Mouse (Mus musculus) gastrocnemius, postnatal 10 days (tissue): ENCODE results near the gene Hexim2. TPM values are rescaled to one million over a fixed set of nuclear protein-coding genes. Genes with fewer than 3 reads are reported as not detected.

Source experiments
- DNase-seq: peaks from one replicate; pipeline ENCODE4 v3.0.0; 2021; ENCODE audit warnings: mixed read lengths
- total RNA-seq, 2 experiments: library from RNA; stranded (reverse); gene quantifications; 2 replicates each; pipeline ENCODE4 v1.2.3; 2021

The Hexim2 gene
- total RNA-seq, 2 experiments from 2014 or later: 5.8 to 6.7 TPM

GRCm38 (mm10) chr11:103111881-103112551, 20.2 kb upstream of the Hexim2 start:
- peak; percentile 77 for DNase-seq

DNA sequence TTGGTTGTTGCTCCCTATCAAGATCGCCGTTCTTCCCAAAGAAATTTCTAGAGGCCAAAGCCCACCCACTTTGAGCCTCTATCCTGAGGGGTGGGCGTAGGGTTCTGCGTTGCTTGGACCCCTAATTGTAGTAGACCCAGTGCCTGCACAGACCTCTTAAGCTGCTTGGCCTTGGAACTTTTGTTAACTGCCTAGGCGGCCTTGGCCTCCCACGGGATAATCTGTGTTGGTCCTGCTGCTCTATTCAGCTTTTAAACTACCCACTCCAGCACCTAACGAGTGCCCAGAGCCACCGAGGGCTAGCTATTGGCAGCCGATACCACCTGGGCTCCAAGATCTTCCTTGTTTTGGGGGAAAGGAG, 19.7 kb upstream of the Hexim2 start:
- DNase-seq: no peak

DNA sequence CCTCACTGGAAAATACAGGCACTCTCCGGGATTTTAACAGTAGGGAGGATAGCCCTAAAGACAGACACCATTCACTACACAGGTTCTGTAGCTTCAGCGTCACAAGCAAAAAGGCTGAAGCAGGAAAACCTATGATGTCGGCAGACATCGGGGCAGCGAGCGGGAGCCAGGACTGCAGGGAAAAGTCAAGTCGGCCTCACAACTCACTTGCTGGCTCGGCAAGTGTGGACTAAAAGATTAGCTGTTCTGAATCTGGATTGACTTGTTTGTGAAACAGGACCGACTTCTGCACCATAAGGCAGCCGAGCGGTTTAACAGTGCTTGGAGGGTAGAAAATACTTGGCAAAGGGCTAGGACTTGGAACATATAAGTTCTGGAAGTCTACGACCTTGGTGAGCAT, 19.2 kb upstream of the Hexim2 start:
- DNase-seq: no peak

- no peak for DNase-seq
Measured at GRCm38 (mm10) chr11:103113771-103114170, 18.5 kb upstream of the Hexim2 start.

- no peak for DNase-seq
Measured at GRCm38 (mm10) chr11:103114270-103114943, 17.8 kb upstream of the Hexim2 start.

DNA sequence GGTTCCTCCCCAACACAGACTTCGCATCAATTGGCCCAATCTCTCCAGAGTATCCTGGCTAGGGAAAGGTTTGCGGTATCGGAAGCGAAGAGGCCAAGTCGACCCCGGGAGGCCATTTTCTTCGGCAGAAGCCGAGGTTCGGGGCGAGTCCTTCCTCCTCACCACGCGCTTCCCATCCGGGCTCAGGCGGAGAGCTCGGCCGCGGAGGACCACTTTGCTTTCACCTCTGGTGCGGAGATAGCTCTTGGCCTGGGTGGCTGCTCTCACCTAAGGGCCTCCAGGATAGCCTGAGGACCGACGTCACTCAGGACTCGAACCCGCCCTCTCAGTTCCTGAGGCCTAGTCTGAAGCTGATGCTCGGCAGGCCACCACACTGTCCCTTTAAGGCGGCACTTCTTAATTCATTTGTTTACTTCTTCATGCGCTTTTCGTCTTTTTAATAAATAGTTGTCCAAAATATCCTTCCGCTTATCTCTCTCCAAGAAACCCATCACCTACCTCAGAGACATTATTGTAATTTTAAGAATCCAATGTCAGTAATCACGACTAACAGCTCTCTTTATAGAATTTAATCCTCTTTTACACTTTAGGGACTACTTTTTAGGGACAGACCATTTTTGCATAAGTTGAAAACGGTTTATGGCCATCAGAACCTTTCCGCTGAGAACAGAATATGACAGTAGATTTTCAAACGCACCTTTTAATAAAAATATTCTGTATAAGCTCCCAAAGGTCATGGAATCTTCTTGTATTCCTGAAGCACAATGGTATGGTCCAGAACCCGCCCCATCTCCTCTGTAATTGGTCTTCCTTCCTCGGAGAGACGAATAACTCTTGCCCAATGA, 16.8 kb upstream of the Hexim2 start:
- peak; percentile 73 for DNase-seq

- peak; percentile 98 for DNase-seq
Measured at GRCm38 (mm10) chr11:103116008-103116818, 16.0 kb upstream of the Hexim2 start, which contains the start of gene Hexim1. Gene Hexim1 (plus strand): TSS chr11:103116231.

- DNase-seq: peak; percentile 72
Measured at GRCm38 (mm10) chr11:103116959-103117590, 15.2 kb upstream of the Hexim2 start.

GRCm38 (mm10) chr11:103117591-103118009, 14.6 kb upstream of the Hexim2 start:
- DNase-seq: no peak

DNA sequence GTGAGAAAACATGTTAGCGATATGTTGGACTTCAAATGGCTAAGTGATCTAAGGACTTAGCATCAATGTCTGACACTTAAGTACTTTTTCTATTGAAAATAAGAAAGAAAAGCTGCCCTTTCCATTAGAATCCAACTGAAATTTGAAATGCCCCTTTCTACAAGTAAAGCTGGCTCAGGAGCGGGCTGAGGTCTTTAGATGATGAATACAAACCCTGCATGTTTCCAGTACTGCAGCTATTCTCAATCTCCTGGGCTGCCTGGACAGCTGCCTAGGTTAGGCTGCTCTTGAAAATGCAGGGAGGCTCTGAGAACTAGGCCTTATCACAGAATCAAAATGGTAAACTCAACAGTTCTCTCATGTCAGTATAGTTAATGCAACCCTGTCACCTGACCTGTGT, 13.4 kb upstream of the Hexim2 start:
- no peak for DNase-seq

DNA sequence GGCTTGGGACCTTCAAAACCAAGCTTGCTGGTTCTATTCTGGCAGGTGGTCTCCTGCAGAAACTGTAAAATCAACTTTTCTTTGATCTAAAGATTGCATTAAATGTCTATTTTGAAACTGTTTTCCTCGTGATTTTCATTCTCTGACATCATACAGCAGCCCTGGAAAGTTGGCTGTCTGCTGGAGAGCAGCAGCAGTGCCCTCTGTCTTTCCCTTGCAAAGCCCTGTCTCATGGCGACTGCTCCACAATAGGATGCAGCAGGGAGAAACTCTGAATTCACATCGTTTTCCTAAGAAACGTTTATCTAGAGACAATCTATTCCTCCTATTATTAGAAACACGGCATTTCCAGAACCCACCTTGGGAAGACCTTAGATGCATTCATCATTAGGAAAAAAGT, 12.6 kb upstream of the Hexim2 start:
- DNase-seq: no peak

GRCm38 (mm10) chr11:103120315-103120714, 11.9 kb upstream of the Hexim2 start:
- DNase-seq: no peak

DNA sequence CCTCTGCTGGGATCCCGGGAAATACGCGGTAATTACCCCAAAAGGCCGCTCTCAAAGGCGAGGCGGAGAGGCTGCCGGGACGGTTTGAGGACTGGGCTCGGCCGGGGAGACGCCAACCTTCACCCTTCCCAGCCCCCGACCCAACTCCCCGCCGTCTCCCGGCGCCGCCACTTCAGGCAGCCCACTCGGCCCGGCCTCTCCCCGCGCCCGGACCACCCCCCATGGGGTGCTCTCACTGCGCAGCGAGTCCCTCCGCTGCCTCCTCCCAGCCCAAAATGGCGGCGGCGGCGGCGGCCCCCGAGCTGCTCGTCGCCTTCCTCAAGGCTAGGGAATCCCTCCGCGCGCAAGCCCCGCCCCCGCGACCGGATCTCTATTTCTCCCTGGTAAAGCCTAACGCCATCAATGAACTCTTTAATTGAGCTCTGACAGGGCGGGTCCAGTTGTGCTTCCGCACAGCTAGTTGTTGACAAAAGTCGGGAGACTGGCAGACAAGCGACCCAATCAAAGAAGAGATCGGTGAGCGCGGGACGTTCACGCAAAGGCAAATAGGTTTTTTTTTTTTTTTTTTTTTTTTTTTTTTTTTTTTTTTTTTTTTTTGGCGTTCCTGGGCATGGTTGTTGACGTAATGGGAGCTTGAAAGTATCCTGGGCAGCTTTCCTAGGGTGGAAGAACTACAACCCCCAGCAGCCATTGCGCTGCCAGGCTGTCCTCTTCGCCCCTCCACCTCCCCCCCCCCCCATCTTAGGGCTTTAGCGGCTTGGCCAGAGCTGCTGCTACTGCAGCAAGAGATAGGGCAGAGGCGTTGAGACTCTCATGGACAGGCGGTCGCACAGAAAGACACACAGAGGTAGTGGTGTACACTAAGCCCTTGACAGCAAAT, 587 bp downstream of the Hexim2 start:
- peak; percentile 100 for DNase-seq

DNA sequence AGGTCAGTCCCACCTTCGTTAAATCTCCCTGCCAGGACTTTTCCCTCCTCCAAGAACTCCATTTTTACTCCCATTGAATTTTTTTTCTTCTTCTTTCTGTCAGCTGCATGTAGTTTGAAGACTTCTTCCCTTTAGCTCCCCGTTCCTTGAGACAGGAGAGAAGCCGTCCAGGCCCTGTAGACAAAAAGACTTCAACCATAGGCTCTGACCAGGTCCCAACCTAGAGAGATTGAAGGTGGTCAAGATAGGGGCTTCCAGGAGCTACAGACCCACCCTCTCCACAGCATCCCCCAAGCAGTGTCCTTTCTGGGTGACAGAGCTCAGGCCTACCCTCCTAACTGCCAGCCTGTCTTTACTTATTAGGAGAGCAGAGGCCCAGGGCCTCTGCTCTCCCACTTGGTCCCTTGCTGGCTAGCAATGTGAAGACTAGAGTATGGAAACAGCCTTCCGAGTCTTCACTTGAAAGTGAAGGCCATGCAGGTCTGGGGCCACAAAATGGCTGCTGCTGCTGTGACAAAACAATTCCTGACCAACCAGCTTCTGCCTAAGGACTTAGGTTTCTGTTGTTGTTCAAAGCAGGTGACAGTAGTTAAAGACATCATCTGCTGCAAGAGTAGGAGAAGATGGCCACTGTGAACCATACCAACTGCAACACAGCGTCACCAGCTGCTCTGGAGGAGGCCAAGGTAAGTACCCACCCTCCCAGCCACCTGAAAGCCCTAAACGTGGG, 1.4 kb downstream of the Hexim2 start:
- DNase-seq: no peak

- no peak for DNase-seq
Measured at GRCm38 (mm10) chr11:103134221-103134620, 2.0 kb downstream of the Hexim2 start.

- no peak for DNase-seq
Measured at GRCm38 (mm10) chr11:103136039-103136577, 3.9 kb downstream of the Hexim2 start.

- DNase-seq: no peak
Measured at GRCm38 (mm10) chr11:103139951-103140762, 7.9 kb downstream of the Hexim2 start.

DNA sequence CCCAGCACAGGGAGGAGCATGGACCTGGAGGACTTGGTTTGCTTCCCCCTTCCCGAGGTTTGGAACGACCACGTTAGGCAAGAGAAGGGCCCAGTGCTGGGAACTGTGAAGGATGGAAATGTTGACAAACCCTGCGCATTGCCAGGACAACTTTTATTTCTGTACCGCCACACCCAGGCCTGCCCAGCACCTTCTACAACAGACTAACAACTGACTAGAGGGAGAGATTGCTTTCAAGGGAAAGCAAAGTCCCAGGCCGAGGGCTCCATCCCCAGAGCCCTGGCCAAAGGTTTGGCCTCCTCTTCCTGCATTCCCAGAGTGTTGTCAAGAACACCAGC, 8.5 kb downstream of the Hexim2 start:
- no peak for DNase-seq
